Mouse (Mus musculus) layer of hippocampus, postnatal 10 days (tissue): ENCODE results near the gene Mllt6. TPM values are rescaled to one million over a fixed set of nuclear protein-coding genes. Genes with fewer than 3 reads are reported as not detected.
"Not testable (repeated sequence)": the region's sequence is repeated elsewhere in the genome, so short reads cannot be mapped to it uniquely, and the experiment has no call there.

Source experiments
- DNase-seq, 2 experiments: peaks; one replicate each; pipeline ENCODE4 v3.0.0; 2021; ENCODE audit warnings: low spot score in 2 of 2
- total RNA-seq, 2 experiments: library from RNA; stranded (reverse); gene quantifications; 2 replicates each; pipeline ENCODE4 v1.2.3; 2021

Mllt6 gene
- total RNA-seq, 2 experiments from 2014 or later: 50.5 to 55.5 TPM

- peak; percentile 64 to 68 for DNase-seq
These were observed 18.4 kb upstream of the Mllt6 start for GRCm38 (mm10) chr11:97644834-97645233.

GRCm38 (mm10) chr11:97648541-97648940, 14.7 kb upstream of the Mllt6 start:
- DNase-seq: not testable (repeated sequence)

- no peak for DNase-seq
These were observed 12.9 kb upstream of the Mllt6 start for GRCm38 (mm10) chr11:97650341-97650740.

GRCm38 (mm10) chr11:97653376-97653775, 9.8 kb upstream of the Mllt6 start:
- DNase-seq: not testable (repeated sequence)

GRCm38 (mm10) chr11:97654210-97654609, 9.0 kb upstream of the Mllt6 start:
- no peak for DNase-seq

GRCm38 (mm10) chr11:97656269-97656971, 6.8 kb upstream of the Mllt6 start:
- DNase-seq: no peak

- no peak for DNase-seq
These were observed 5.8 kb upstream of the Mllt6 start for GRCm38 (mm10) chr11:97657184-97657945.

GRCm38 (mm10) chr11:97657967-97658366, 5.2 kb upstream of the Mllt6 start:
- DNase-seq: not testable (repeated sequence)

GRCm38 (mm10) chr11:97658751-97659266, 4.4 kb upstream of the Mllt6 start:
- no peak for DNase-seq

- DNase-seq: no peak
These were observed 3.8 kb upstream of the Mllt6 start for GRCm38 (mm10) chr11:97659267-97659989.

- DNase-seq: peak; percentile 63 to 76
These were observed 3.1 kb upstream of the Mllt6 start for GRCm38 (mm10) chr11:97659990-97660714.

GRCm38 (mm10) chr11:97660734-97661647, 2.2 kb upstream of the Mllt6 start:
- no peak for DNase-seq

GRCm38 (mm10) chr11:97661648-97662133, 1.5 kb upstream of the Mllt6 start:
- DNase-seq: no peak

GRCm38 (mm10) chr11:97662207-97662892, 864 bp upstream of the Mllt6 start:
- no peak for DNase-seq

- no peak for DNase-seq
These were observed 519 bp downstream of the Mllt6 start for GRCm38 (mm10) chr11:97663528-97664338.

GRCm38 (mm10) chr11:97664339-97664665, 1.1 kb downstream of the Mllt6 start:
- DNase-seq: no peak

- DNase-seq: no peak
These were observed 1.6 kb downstream of the Mllt6 start for GRCm38 (mm10) chr11:97664771-97665240.

GRCm38 (mm10) chr11:97665431-97665830, 2.2 kb downstream of the Mllt6 start:
- no peak for DNase-seq
